Mouse (Mus musculus) megakaryocyte, adult 5-6 weeks (primary cell): Measurements from ENCODE around the gene Hps1. TPM values are rescaled to one million over a fixed set of nuclear protein-coding genes. Genes with fewer than 3 reads are reported as not detected.

Experiments used
- ATAC-seq: 2 replicates; pipeline ENCODE4 v1.8.0; 2016; ENCODE audit warnings: mild to moderate bottlenecking, inconsistent platforms; ENCODE audit not compliant: poor library complexity, severe bottlenecking
- total RNA-seq, 2 experiments: library from RNA; stranded (forward) in 1 of 2; stranded (reverse) in 1 of 2; fragments of 153-499, 151-499 nt in 1 of 2; fragments of 221-1000, 200-1000 nt in 1 of 2; gene quantifications; 2 replicates each; pipeline versions ENCODE4 v1.2.3 to v1.2.4; 2015 to 2017

The Hps1 gene
- total RNA-seq, 2 experiments from 2014 or later, result 14.2 to 23.3 TPM

- no peak for ATAC-seq
Observed at GRCm38 (mm10) chr19:42755148-42755870, 24.5 kb downstream of the Hps1 start.

- peak; percentile 71 for ATAC-seq
Observed at GRCm38 (mm10) chr19:42753141-42753917, 26.4 kb downstream of the Hps1 start.

GRCm38 (mm10) chr19:42752363-42752931 is 27.3 kb downstream of the Hps1 start, which contains the start of gene Pyroxd2:
TSS of gene Pyroxd2 (minus strand) at chr19:42752775.
- peak; percentile 80 for ATAC-seq

- ATAC-seq, result no peak
Observed at GRCm38 (mm10) chr19:42750196-42750595, 29.6 kb downstream of the Hps1 start.

DNA sequence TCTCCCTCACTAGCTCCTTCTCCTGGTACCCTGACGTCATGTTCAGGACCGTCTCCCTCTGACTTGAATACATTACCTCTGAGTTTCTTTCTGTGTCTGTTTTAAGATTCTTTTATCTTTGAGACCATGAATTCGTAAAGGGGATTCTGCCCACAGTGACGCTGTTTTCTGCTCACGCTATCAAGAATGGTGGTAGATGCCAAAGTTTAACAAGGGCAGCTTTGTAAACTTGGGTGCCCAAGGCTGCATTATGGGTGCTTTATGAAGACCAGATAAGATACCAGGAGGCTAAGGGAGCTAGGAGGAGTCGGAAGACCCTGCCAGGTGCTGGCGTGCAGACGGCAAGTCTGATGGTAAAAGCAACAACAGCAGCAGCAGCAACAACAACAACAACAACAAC is 33.1 kb downstream of the Hps1 start:
- ATAC-seq, result no peak

- ATAC-seq, result no peak
Observed at GRCm38 (mm10) chr19:42745869-42746224, 33.9 kb downstream of the Hps1 start.

GRCm38 (mm10) chr19:42745084-42745868 is 34.5 kb downstream of the Hps1 start:
- ATAC-seq, result no peak

DNA sequence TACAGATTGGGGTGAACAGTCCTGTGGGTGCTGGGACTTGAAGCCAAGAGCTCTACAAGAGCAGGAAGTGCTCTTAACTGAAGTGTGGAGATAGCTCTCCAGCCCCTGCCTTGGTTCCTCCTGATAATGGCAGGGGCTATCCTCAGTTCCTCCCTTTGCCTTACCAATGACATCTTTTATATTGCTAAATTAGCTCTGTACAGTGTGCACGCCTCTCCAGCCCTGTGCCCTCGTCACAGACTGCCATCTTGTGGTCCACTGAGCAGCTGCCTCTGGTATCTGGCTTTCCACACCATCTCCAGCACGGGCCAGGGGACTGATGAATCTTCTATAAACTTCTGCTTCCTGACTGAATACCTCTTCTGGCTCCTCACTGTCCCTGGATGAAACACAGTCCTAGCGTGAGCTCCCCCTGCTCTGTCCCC is 35.6 kb downstream of the Hps1 start:
- ATAC-seq, result peak; percentile 80

- ATAC-seq, result no peak
Observed at GRCm38 (mm10) chr19:42743261-42743660, 36.5 kb downstream of the Hps1 start.

GRCm38 (mm10) chr19:42741884-42742283 is 37.9 kb downstream of the Hps1 start:
- ATAC-seq, result no peak

GRCm38 (mm10) chr19:42740163-42740899 is 39.4 kb downstream of the Hps1 start:
- ATAC-seq, result no peak

DNA sequence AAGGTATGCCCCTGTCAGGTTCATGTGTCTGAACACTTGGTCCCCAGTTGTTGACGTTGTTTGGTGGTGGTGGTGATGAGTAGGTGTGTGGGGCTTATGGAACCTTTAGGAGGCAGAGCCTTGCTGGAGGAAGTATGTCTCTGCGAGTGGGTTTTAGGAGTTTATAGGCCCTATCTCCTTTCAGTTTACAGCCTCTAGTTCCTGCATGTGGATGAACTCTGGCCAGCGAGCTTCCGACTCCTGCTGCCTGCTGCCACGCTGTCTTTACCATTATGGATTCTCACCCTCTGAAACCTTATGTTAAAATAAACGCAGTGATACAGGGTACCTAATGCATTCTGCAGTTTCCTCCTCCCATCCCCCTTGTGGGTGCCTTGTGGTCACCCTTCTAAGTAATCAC is 40.0 kb downstream of the Hps1 start:
- no peak for ATAC-seq

DNA sequence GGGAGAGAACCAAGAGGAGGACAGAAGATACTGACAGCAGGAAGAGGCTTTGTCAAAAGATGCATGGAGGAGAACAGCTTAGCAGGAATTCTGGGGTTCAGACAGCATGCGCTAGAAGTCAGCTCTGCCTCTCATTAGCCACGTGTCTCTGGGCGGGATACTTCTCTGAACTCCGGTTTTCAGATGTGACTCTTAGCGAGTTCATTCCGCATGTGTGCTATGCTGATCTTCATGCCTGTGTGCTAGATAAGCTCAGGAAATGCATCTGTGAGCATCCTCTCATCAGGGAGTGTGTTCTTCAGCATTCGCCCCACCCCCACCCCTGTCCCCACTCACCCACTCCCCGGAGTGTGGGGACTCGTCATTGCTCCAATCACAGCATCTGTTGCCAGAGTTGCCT is 42.0 kb downstream of the Hps1 start:
- no peak for ATAC-seq

DNA sequence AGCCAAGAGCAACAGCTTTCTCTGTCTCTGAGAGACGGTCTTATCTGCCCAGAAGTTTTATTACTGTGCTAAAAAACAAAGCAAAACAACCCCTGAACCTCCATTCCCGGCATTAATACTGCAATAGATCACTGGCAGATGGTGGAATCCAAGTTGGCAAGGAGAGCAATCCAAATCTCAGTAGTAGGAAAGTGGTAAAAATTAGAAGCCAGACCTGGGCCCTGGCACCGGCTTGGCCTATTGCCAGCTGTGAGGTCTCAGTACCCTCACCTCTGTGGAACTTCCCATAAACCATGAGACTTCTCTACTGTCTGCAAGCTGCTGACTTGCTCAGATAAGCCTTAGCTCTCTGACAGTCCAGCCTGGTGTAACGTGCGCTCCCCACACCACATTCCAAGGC is 44.8 kb downstream of the Hps1 start:
- no peak for ATAC-seq

- no peak for ATAC-seq
Observed at GRCm38 (mm10) chr19:42727424-42727823, 52.4 kb downstream of the Hps1 start.

- ATAC-seq, result no peak
Observed at GRCm38 (mm10) chr19:42726766-42727165, 53.0 kb downstream of the Hps1 start.

DNA sequence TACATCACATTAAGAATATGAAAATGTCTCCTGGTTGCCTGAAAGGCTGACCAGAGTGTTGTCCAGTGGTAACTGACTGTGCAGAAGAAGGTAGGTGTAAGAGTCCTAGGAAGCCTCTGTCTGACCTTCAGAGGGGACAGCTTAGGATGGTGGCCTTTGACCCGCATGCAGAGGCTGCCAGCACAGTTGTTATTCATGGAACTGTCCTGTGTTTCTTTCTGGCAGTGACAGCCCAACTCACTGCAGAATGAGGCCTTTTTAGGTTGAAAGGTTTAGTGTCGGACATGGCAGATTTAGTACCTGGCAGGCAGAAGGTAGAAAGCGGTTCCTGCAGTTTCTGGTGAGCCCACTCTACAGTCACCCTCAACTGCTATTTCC is 53.8 kb downstream of the Hps1 start:
- ATAC-seq, result no peak

- ATAC-seq, result no peak
Observed at GRCm38 (mm10) chr19:42725056-42725972, 54.5 kb downstream of the Hps1 start.

- ATAC-seq, result no peak
Observed at GRCm38 (mm10) chr19:42723302-42723701, 56.5 kb downstream of the Hps1 start.
